Mouse (Mus musculus): ENCODE measurements around the gene Tssk3. TPM values are rescaled to one million over a fixed set of nuclear protein-coding genes. Genes with fewer than 3 reads are reported as not detected.
A peak's percentile ranks its signal among the peaks of the same experiment; 100 is the strongest.
"Not testable (repeated sequence)": the region's sequence is repeated elsewhere in the genome, so short reads cannot be mapped to it uniquely, and the experiment has no call there.

Tssk3 gene
- not detected for total RNA-seq (2021)
- long read RNA-seq, experiment 1 = 0 reads
- long read RNA-seq, experiment 2 = 0 reads

- DNase-seq = no peak
Measured at GRCm38 (mm10) chr4:129490972-129491880, at the start of gene Tssk3, which contains the start of gene Fam229a. Tssk3 (minus strand) TSS chr4:129491022. Fam229a (plus strand) TSS chr4:129491190.

GRCm38 (mm10) chr4:129540012-129540411 is 49.2 kb upstream of the Tssk3 start:
- DNase-seq = no peak

DNA sequence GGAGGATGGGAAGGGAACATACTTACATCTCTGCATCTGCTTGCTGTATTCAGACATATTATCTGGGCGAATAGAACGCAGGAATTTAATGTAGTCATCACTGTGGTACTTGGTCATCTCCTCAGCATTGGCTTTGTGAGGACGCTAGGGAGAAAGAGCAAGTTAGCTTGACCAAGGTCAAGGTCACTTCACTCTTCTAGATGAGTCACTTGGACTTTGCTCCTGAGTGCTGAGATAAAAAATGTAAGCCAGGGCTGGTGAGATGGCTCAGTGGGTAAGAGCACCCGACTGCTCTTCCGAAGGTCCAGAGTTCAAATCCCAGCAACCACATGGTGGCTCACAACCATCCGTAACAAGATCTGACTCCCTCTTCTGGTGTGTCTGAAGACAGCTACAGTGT is 38.1 kb upstream of the Tssk3 start:
- DNase-seq = not testable (repeated sequence)

DNA sequence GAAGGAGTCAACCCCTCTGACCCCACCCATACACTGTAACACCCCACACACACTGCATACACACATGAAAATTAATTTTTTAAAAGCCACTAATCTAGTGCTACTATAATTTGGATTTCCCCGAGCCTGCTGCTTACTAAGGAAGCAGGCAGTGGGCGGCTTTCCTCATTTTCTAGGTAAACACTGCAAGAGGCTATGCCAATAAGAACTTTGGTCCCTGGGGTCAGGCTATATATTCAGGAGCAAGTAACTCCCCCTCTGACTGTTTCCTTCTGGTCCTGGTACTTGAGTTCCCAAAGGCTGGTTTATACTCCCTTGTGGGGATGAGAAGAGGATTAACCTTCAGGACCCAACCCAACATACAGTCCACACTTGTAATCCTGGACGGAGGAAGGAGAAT is 35.1 kb upstream of the Tssk3 start:
- no peak for DNase-seq

- no peak for DNase-seq
Measured at GRCm38 (mm10) chr4:129525338-129525737, 34.5 kb upstream of the Tssk3 start.

DNA sequence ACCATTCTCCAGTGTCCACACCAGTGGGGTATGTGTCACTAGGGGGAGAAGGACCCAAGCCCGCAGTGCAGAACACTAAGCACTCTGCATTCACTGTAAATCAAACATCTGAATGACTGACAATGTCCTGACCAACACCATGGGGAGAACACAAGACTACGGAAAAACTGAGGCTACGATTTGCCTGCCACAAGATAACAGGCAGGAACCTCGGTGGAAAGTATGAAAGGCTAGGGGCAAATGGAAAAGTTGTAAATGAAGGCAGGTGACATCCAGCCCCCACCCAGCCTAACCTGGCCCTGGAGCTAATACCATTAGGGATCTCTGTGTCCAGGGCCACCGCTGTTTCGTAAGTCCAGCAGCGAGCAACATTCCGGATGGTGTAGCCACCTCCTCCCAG is 27.7 kb upstream of the Tssk3 start:
- no peak for DNase-seq

GRCm38 (mm10) chr4:129516925-129517324 is 26.1 kb upstream of the Tssk3 start:
- DNase-seq = no peak

GRCm38 (mm10) chr4:129514300-129514898 is 23.6 kb upstream of the Tssk3 start:
- peak; percentile 26 for DNase-seq

DNA sequence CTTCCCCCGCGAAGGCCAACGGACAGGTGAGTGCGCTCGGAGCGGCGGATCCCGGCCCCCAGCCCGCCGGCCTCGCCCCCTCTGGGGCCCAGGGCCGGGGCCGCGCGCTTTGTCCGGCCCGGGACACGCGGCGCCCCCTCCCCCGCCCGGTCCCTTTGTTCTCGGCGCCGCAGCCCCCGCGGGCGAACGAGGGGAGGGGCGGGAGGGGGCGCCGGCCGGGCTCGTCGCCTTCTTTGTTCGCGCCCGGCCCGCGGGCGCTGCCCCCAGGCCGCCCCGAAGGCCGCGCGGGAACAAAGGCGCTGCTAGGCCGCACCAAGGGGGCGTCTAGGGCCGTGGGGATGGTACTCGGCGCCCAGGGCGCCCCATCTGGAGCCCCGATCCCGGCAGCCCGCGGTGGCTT is 23.1 kb upstream of the Tssk3 start:
- DNase-seq = no peak

GRCm38 (mm10) chr4:129513086-129513767 is 22.4 kb upstream of the Tssk3 start, which contains the start of gene Marcksl1:
Marcksl1 (plus strand) TSS chr4:129513581.
- peak; percentile 76 for DNase-seq

GRCm38 (mm10) chr4:129511413-129512096 is 20.7 kb upstream of the Tssk3 start:
- DNase-seq = no peak

DNA sequence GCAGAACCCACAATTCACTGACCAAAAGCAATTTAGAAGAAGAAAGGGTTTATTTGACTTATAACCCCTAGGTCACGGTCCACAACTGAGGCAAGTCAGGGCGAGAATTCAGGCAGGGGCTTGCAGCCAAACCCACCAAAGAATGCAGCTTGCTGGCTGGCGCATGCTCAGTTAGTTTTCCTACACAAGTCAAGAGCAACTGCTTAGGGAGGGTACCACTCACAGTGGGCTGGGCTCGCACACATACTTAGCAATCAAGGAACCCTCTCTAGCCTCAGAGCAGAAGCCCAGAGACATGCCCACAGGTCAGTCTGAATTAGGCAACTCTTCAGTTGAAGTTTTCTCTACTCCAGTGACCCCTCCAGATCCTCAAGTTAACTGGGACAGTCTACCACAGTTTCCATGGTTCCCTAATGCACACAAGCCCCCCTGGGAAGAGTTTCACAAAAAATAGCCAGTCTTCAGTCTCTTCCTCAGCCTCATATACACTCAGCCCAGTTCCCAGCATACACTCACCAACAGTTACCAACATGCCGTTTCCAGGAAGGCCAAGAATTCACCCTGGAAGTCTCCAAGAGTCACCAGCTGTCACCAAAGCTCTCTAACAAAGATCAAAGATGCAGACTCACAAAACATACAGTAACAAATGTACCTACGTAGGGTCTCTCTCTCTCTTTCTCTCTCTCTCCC is 20.0 kb upstream of the Tssk3 start:
- no peak for DNase-seq

DNA sequence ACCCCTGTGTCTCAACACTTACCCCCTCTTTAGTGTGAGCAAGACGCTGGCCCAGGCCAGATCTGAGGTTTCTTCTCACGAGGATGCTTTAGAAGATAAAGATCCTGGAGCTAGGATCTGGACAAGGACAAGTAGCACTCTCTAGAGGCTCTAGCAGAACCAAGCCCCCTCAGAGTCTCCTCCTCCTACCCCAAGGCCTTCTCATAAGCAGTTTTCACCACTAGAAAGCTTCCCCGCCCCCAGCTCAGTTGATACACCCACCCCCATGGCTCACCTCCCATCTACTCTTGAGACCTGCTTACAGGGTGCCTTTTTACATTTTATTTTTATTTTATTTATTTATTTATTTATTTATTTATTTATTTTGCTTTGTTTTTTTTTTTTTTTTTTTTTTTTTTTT is 18.8 kb upstream of the Tssk3 start:
- DNase-seq = no peak

DNA sequence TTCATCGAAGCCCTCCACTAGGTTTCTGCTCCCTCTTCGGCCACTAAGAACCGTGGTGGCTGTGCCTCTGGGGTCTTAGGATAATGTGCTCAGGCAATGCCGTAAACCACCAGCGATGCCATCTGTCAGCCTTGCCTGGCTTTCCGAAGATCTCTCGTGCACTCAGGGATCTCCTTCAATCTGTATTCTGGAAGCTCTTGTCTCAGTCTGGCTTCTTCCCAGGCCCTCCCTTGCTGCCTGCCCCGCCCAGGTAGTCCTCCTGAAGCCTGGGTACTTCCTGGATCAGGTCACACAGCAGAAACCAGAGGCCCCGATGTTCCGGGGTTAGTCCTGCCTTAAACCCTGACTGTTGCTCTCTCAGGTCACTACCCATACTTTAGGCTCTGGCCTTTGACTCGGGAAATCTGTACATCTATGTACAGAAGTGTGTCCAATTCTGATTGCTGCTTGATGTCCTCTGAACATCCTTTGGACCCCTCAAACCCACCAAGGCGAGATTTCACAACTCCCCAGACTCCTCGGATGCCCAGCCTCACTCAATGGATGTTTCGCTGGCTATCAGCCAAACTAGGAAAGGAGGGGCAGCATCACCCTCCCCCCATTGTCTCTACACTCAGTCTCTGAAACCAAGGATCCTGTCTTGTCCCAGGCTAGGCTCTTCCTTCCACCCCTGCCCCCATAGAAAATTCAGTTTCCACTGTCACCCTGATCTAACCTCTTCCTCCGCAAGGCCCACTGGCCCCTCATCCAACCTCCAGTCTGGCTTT is 18.2 kb upstream of the Tssk3 start:
- no peak for DNase-seq

GRCm38 (mm10) chr4:129508237-129508515 is 17.4 kb upstream of the Tssk3 start:
- DNase-seq = no peak

- no peak for DNase-seq
Measured at GRCm38 (mm10) chr4:129507434-129508236, 16.8 kb upstream of the Tssk3 start.

GRCm38 (mm10) chr4:129505511-129505910 is 14.7 kb upstream of the Tssk3 start:
- DNase-seq = no peak

DNA sequence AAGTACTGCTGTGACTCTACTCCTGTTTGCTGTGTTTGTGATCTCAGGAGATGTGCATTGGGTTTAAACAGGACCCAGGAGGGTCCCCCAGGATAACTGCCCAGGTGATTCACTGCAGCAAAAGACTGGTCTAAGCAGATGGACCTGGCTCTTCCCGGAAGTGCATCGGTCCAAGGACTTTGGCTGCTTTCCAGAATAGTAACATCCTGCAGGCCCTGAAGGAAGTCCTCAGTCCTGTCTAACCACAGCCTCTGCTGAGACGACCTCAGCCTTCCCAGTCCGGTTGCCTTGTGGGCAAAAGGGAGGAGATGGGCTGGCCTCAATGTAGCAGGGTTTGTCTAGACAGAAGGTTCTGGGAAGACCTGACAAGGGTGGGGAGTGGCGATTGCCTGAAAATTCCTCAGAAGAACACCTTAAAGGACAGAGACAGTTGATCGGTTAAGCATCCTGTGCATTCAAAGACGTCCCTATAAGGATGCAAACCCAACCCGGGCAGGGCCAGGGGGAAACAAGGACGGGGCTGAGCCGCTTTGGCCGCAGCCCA is 12.2 kb upstream of the Tssk3 start:
- DNase-seq = no peak

DNA sequence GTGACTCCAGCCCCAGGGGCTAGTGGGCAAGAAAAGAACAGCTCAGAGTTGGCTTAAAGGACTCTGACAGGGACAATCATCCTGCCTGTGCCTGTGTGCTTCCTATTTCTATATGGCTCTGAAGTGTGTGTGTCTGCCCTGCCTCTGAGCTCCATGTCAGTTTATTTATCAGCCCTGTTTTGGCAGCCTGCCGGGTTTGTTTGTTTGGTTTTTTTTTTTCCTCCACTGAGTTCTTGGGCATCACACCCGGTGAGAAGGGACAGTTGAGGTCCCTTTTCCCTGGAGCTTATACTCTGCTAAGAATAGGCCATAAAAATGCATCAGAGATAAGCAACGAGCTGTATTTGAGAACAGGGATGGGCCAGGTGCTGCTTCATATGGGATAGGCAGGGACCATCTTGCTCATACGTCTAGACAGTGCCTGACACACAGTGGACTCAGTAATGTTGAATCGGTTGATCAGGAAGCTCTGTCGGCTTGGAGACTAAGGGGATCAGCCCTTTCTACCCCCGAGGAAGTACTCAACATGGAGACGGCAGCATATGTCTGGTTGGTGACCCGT is 11.6 kb upstream of the Tssk3 start:
- DNase-seq = no peak

Measured in gastrocnemius, postnatal 25 days (tissue).